ENCODE assay signal across 9 mouse cellular contexts in the genomic region with DNA sequence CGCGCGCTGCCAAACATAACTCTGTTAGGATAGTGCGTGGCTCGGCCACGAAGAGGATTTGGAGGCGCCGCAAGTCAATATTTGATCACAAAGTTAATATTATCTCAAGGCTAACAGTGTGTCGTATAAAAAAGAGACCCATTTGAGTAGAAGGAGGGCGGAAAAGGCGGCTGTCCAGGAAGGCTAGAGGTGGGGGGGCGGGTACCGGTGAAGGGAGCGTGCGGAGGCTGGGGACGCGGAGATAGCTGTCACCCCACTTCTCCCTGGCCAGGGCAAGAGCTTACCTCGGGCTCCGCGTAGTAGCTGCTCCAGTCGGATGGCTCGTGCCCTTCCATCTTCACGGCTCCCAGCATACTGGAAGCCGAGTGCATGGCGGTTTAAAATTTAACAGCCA. TPM values are rescaled to one million over a fixed set of nuclear protein-coding genes. Genes with fewer than 3 reads are reported as not detected.
DNase-seq lines count a peak whose midpoint lies in the region; ATAC-seq and TF ChIP-seq lines count a peak whose summit lies in the region.
"Had no signal": no experiment of that assay in that cellular context is flagged by ENCODE, and none has a peak within 500 bp of the region (broad histone marks: within the 10 kb centered on the region; RNA-seq: fewer than 3 reads in every experiment).

No protein-coding gene starts in this region.

- TF ChIP-seq EP300 in stomach, postnatal 0 days (optimal IDR thresholded peaks at IDR 0.05) = no peak

- H3K4me1 ChIP-seq in lung, embryonic 14.5 days (ENCODE audit: insufficient read depth) = no peaks in the 10 kb centered on the region
- peaks cover 8% of the 10 kb centered on the region for H3K4me1 ChIP-seq in hindbrain, embryonic 12.5 days
- H3K4me1 ChIP-seq in liver, embryonic 15.5 days (replicated peaks) = peaks cover 6% of the 10 kb centered on the region; the same call in 1 of the 2 replicates
- peaks cover 2% of the 10 kb centered on the region; the same call in 1 of the 2 replicates for H3K4me1 ChIP-seq in stomach, postnatal 0 days (replicated peaks; ENCODE audit: control insufficient read depth, insufficient read depth)

- under 1% methylated on average over 25 of the region's 25 CpGs for WGBS in lung, embryonic 14.5 days
- WGBS in hindbrain, embryonic 12.5 days = under 1% methylated on average over 25 of the region's 25 CpGs
- WGBS in liver, embryonic 15.5 days (ENCODE audit: insufficient replicate concordance) = under 1% methylated on average over 25 of the region's 25 CpGs
- WGBS in stomach, postnatal 0 days = under 1% methylated on average over 24 of the region's 25 CpGs

- H3K36me3 ChIP-seq in lung, embryonic 14.5 days (ENCODE audit: insufficient read depth) = 0 out of 2 replicates have a peak, but pooled peaks cover 15% of the 10 kb centered on the region
- H3K36me3 ChIP-seq in hindbrain, embryonic 12.5 days = no peaks in the 10 kb centered on the region
- H3K36me3 ChIP-seq in liver, embryonic 15.5 days (replicated peaks) = no peaks in the 10 kb centered on the region
- no peaks in the 10 kb centered on the region for H3K36me3 ChIP-seq in stomach, postnatal 0 days (ENCODE audit: control insufficient read depth, insufficient read depth, low read length)

- peak; percentile 36 for ATAC-seq in lung, embryonic 14.5 days (ENCODE audit: insufficient read depth)
- no peak for ATAC-seq in hindbrain, embryonic 12.5 days (ENCODE audit: low FRiP score)
- peak; percentile 36 for ATAC-seq in liver, embryonic 15.5 days (ENCODE audit: insufficient read depth)
- ATAC-seq in stomach, postnatal 0 days (ENCODE audit: low FRiP score, low TSS enrichment) = peak; percentile 43

- peaks cover 96% of the 10 kb centered on the region for H3K27me3 ChIP-seq in lung, embryonic 14.5 days (ENCODE audit: insufficient read depth, low read length)
- peaks cover 99% of the 10 kb centered on the region for H3K27me3 ChIP-seq in hindbrain, embryonic 12.5 days
- H3K27me3 ChIP-seq in liver, embryonic 15.5 days = peaks cover 92% of the 10 kb centered on the region
- H3K27me3 ChIP-seq in stomach, postnatal 0 days (ENCODE audit: control insufficient read depth, insufficient read depth, low read length) = peaks cover 14% of the 10 kb centered on the region

- H3K4me3 ChIP-seq in lung, embryonic 14.5 days (ENCODE audit: low read depth, low read length) = peak overlapping the region; percentile 51
- peak overlapping the region; percentile 25 for H3K4me3 ChIP-seq in hindbrain, embryonic 12.5 days
- H3K4me3 ChIP-seq in liver, embryonic 15.5 days (replicated peaks) = peak overlapping the region; percentile 48
- peak overlapping the region; percentile 44 for H3K4me3 ChIP-seq in stomach, postnatal 0 days (ENCODE audit: low read depth, low read length)

- H3K9ac ChIP-seq in lung, embryonic 14.5 days = peak overlapping the region; percentile 67
- no peak overlapping the region for H3K9ac ChIP-seq in hindbrain, embryonic 12.5 days
- no peak overlapping the region for H3K9ac ChIP-seq in liver, embryonic 15.5 days
- H3K9ac ChIP-seq in stomach, postnatal 0 days (ENCODE audit: low read length) = peak overlapping the region; percentile 58

- DNase-seq in lung, embryonic 14.5 days = peak; percentile 64
- no peak for DNase-seq in lung, postnatal 14 days
- peak; percentile 78 for DNase-seq in stomach, postnatal 0 days (ENCODE audit: low spot score)
- no peak for DNase-seq in spleen, adult 12 weeks (ENCODE audit: low spot score)
- DNase-seq in adrenal gland, postnatal 14 days = no peak
- DNase-seq in thymus, postnatal 14 days = no peak

- no peak for TF ChIP-seq CTCF in lung, embryonic 14.5 days (IDR thresholded peaks at IDR 0.05; ENCODE audit: low read depth)
- TF ChIP-seq CTCF in stomach, postnatal 0 days (IDR thresholded peaks at IDR 0.05; ENCODE audit: low read depth) = no peak

- H3K4me2 ChIP-seq in lung, embryonic 14.5 days = peak overlapping the region; percentile 59
- H3K4me2 ChIP-seq in hindbrain, embryonic 12.5 days (replicated peaks) = peak overlapping the region; percentile 46; the same call in 1 of the 2 replicates
- peak overlapping the region; percentile 52 for H3K4me2 ChIP-seq in liver, embryonic 15.5 days
- H3K4me2 ChIP-seq in stomach, postnatal 0 days (replicated peaks; ENCODE audit: low read depth) = peak overlapping the region; percentile 66

- peak overlapping the region; percentile 97 for H3K27ac ChIP-seq in lung, embryonic 14.5 days (ENCODE audit: low read depth)
- no peak overlapping the region for H3K27ac ChIP-seq in hindbrain, embryonic 12.5 days
- H3K27ac ChIP-seq in liver, embryonic 15.5 days (replicated peaks) = peak overlapping the region; percentile 61
- H3K27ac ChIP-seq in stomach, postnatal 0 days (replicated peaks) = peak overlapping the region; percentile 75

- no peaks in the 10 kb centered on the region for H3K9me3 ChIP-seq in lung, embryonic 14.5 days (ENCODE audit: low read depth, low read length)
- no peaks in the 10 kb centered on the region for H3K9me3 ChIP-seq in hindbrain, embryonic 12.5 days (replicated peaks)
- no peaks in the 10 kb centered on the region for H3K9me3 ChIP-seq in liver, embryonic 15.5 days (replicated peaks)
- H3K9me3 ChIP-seq in stomach, postnatal 0 days (ENCODE audit: control insufficient read depth, low read length) = no peaks in the 10 kb centered on the region

RNA-seq across cellular contexts. Expression of a gene that starts 1.2 kb away (rescaled TPM):
- polyA plus RNA-seq in lung, embryonic 14.5 days (2014; fragmentation: Nextera tagmentation; extraction: Ambion mirVana) = 41.5 and 43.2 TPM in 2 replicates
- polyA plus RNA-seq in hindbrain, embryonic 12.5 days (2016; fragmentation: Nextera tagmentation; extraction: Ambion mirVana) = 4.3 and 5.2 TPM in 2 replicates
- polyA plus RNA-seq in liver, embryonic 15.5 days (2015; fragmentation: Nextera tagmentation; extraction: Ambion mirVana) = 3.9 and 4.3 TPM in 2 replicates
- polyA plus RNA-seq in stomach, postnatal 0 days (2015; fragmentation: Nextera tagmentation; extraction: Ambion mirVana) = 11.6 and 12.1 TPM in 2 replicates
- 6.6 TPM in 1 of 2 replicates, not detected in the other for total RNA-seq in adrenal gland, postnatal 14 days (2021)
- total RNA-seq: heart, postnatal 14 days had no signal

Comparison
In these comparisons a context has a peak if more than half of its experiments do, and no peak if none do; other contexts are left out.
1. DNase-seq: peak in lung, embryonic 14.5 days (single experiment) and stomach, postnatal 0 days (single experiment); none in lung, postnatal 14 days (single experiment), spleen, adult 12 weeks (single experiment), adrenal gland, postnatal 14 days (single experiment) and thymus, postnatal 14 days (single experiment).
2. H3K9ac ChIP-seq: peak in lung, embryonic 14.5 days (single experiment) and stomach, postnatal 0 days (single experiment); none in hindbrain, embryonic 12.5 days (single experiment) and liver, embryonic 15.5 days (single experiment).
3. Peak in every context shown above with its lines, with median percentiles within 50 percentile points of each other: H3K4me2 ChIP-seq and H3K4me3 ChIP-seq.